Mouse (Mus musculus) adrenal gland, postnatal 36 days (tissue): ENCODE data around the gene Usp30. TPM values are rescaled to one million over a fixed set of nuclear protein-coding genes. Genes with fewer than 3 reads are reported as not detected.

ENCODE experiments used
- DNase-seq, 2 experiments: peaks; one replicate each; pipeline ENCODE4 v3.0.0; 2021; ENCODE audit warnings: mixed read lengths in 1 of 2
- total RNA-seq, 2 experiments: library from RNA; stranded (reverse); gene quantifications; 2 replicates each; pipeline ENCODE4 v1.2.3; 2021

Usp30 gene
- total RNA-seq, 2 experiments from 2014 or later: 30.9 to 34.9 TPM

- no peak for DNase-seq
These were observed 1.3 kb downstream of the Usp30 start for GRCm38 (mm10) chr5:114066601-114067000.

GRCm38 (mm10) chr5:114067543-114067942, 2.3 kb downstream of the Usp30 start:
- no peak for DNase-seq

- DNase-seq: no peak
These were observed 2.7 kb downstream of the Usp30 start for GRCm38 (mm10) chr5:114067982-114068381.

GRCm38 (mm10) chr5:114070858-114071257, 5.6 kb downstream of the Usp30 start:
- no peak for DNase-seq

- no peak for DNase-seq
These were observed 7.0 kb downstream of the Usp30 start for GRCm38 (mm10) chr5:114072262-114072661.

GRCm38 (mm10) chr5:114077009-114077408, 11.7 kb downstream of the Usp30 start:
- no peak for DNase-seq

GRCm38 (mm10) chr5:114085501-114085900, 20.2 kb downstream of the Usp30 start:
- no peak for DNase-seq

- DNase-seq: no peak
These were observed 22.7 kb downstream of the Usp30 start for GRCm38 (mm10) chr5:114087875-114088480.

GRCm38 (mm10) chr5:114090421-114091013, 25.3 kb downstream of the Usp30 start:
- no peak for DNase-seq

- DNase-seq: peak; percentile 89 to 90
These were observed 26.0 kb downstream of the Usp30 start, which contains the start of gene Svop for GRCm38 (mm10) chr5:114091057-114091807. Svop (minus strand) TSS chr5:114091570.

- DNase-seq: peak; percentile 91 to 92
These were observed 34.6 kb downstream of the Usp30 start for GRCm38 (mm10) chr5:114099709-114100389.

GRCm38 (mm10) chr5:114100390-114101099, 35.3 kb downstream of the Usp30 start:
- DNase-seq: peak in 1 of 2 experiments; percentile 10

GRCm38 (mm10) chr5:114101873-114102272, 36.6 kb downstream of the Usp30 start:
- no peak for DNase-seq

GRCm38 (mm10) chr5:114102807-114103206, 37.5 kb downstream of the Usp30 start:
- no peak for DNase-seq

GRCm38 (mm10) chr5:114106391-114106935, 41.2 kb downstream of the Usp30 start:
- DNase-seq: peak; percentile 51 to 68

GRCm38 (mm10) chr5:114113334-114113733, 48.1 kb downstream of the Usp30 start:
- no peak for DNase-seq

- DNase-seq: no peak
These were observed 49.8 kb downstream of the Usp30 start for GRCm38 (mm10) chr5:114115030-114115429.

- no peak for DNase-seq
These were observed 51.3 kb downstream of the Usp30 start for GRCm38 (mm10) chr5:114116586-114116985.

- DNase-seq: no peak
These were observed 54.5 kb downstream of the Usp30 start for GRCm38 (mm10) chr5:114119806-114120205.

- DNase-seq: no peak
These were observed 60.7 kb downstream of the Usp30 start for GRCm38 (mm10) chr5:114126008-114126407.

- DNase-seq: no peak
These were observed 61.4 kb downstream of the Usp30 start for GRCm38 (mm10) chr5:114126499-114127244.
